Mouse (Mus musculus): ENCODE results near the gene Adm. TPM values are rescaled to one million over a fixed set of nuclear protein-coding genes. Genes with fewer than 3 reads are reported as not detected.
"Not testable (repeated sequence)": the region's sequence is repeated elsewhere in the genome, so short reads cannot be mapped to it uniquely, and the experiment has no call there.

Adm gene
- total RNA-seq, 2 experiments from 2014 or later = 9.8 to 15.5 TPM

DNA sequence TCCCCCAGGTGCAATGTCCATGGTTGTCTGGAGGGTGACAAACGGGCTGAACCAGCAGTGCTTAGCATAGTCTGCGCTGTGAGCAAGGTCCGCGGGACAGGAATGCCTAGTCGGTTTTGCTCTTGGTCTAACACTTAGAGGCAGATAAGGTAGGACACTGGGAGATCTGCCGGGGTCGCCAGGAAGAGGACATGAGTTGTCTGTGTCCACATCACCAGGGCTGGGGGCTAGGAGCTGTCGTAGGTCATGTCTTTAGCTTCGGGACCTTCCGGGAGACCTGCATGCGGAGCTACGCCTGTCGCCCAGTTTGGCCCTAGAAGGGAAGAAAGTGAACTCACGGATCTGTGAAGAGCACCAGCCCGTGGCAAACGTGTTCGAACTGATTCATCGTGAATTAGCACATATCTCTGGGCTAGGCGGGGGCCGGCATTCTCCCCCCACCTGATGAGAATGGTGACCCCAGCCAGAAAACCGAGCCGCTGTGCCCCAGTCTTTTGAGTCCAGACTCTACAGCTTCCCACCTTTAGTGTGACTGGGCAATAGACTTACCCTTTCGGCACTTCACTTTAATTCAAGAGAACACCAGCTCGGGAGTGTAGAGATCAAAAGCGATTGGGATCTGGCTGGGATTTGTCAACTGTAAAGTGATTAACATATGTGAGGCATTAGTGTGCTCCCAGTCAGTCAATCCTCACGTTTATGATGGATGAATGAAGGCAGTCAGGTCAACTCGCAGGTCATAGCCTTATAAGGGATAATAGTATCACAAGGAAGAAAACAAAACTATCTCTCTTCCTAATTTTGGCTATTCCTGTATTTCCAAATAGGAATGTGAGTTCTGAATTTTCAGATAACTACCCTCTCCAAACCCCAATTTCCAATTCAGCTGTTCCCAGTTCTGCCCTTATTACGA, 1.0 kb upstream of the Adm start:
- DNase-seq = no peak
- intact Hi-C loops (cut with DNase I) = loop anchor here (5.0 kb wide), 1 partner anchor 44 kb away; no protein-coding TSS in a partner anchor

DNA sequence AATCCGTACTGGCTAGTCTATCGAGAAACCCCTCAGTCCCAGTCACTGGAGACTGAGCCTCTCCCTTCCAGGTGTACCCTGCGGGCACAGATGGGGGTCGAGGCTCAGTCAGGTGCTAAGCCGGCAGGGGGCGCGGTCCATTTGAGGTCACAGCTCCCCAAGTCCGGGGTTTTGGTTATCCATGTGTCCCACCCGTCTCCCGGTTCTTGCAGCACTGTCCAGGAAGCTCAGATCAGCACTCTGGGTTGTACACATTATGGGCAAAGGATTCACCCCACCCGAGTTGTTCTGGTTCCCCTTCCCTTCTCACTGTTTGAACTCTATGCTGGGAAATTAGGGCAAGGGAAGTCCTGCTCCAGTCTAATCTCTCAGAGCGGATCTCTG, 370 bp upstream of the Adm start:
- intact Hi-C loops (cut with DNase I) = loop anchor here (5.0 kb wide), 1 partner anchor 45 kb away; no protein-coding TSS in a partner anchor
- peak in 1 of 2 experiments; percentile 45 for DNase-seq

DNA sequence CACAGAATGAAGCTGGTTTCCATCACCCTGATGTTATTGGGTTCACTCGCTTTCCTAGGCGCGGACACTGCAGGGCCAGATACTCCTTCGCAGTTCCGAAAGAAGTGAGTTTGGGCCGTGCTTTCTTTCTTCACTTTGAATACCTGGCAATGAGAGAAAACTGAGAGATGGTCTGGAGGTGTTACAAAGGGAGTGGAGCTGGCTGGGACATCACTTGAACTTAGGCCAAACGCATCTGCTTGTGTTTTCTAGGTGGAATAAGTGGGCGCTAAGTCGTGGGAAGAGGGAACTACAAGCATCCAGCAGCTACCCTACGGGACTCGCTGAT, 776 bp downstream of the Adm start:
- no peak for DNase-seq
- intact Hi-C loops (cut with DNase I) = loop anchor here (2.0 to 5.0 kb wide), 3 partner anchors 13 to 195 kb away; partner anchors contain the start of gene Sbf2

DNA sequence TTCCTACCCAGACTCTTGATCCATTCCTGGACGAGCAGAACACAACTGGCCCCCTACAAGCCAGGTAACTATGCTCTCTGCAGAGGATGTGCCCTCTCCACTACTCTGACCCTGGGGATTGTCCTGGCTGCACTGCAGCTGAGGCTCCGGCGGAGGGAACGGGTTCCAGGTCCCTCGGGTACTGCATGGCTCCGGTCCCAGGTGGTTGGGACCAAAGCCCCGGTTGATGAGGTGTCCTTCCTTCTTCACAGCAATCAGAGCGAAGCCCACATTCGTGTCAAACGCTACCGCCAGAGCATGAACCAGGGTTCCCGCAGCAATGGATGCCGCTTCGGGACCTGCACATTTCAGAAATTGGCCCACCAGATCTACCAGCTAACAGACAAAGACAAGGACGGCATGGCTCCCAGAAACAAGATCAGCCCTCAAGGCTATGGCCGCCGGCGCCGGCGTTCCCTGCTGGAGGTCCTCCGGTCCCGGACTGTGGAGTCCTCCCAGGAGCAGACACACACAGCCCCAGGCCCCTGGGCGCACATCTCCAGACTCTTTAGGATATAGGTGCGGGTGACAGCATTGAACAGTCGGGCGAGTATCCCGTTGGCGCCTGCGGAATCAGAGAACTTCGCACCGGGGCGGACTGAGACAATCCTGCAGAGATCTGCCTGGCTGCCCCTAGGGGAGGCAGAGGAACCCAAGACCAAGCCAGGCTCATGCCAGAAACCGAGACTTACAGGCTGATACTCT, 1.3 kb downstream of the Adm start:
- DNase-seq = peak; percentile 57 to 60
- intact Hi-C loops (cut with DNase I) = loop anchor here (2.0 to 5.0 kb wide), 3 partner anchors 14 to 196 kb away; partner anchors contain the start of gene Sbf2

DNA sequence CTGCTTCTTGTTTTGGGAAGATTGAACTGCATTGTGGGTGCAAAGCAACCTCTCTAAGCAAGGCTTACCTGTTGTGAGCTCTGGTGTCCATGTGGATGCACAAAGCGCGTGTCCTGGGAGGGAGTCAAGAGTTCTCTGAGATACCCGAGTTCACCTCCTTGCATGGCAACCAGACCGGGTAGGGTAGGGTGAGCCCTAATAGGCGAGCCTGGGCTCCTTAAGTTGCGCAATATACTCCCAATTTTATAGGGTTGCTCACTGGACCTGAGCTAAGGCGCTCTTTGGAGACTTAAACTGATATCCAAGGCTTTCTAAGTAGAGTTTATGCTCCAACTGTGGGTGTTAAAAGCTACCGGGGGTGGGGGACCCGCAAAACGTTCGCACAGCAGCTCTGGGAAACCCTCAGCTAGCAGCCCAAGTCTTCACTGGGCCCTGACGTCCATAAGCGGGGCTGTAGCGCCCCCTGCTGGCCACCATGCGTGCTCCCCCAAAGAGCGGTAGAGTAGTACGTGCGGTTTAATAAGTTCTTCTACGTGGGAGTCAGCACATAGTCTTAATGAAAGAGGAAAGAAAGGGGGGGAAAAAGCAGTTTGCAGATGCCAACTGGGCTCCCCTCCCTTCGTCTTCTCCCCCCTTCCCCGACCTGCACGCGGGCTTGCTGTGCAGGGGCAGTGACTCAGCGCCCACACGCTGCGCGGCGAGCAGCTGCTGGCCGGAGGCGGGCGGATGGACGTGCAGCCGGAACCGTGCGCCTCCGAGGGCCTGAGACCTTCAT, 2.6 kb downstream of the Adm start:
- peak; percentile 91 to 92 for DNase-seq
- intact Hi-C loops (cut with DNase I) = loop anchor here (1.0 to 5.0 kb wide), 7 partner anchors 15 to 463 kb away; partner anchors contain the start of gene Sbf2

DNA sequence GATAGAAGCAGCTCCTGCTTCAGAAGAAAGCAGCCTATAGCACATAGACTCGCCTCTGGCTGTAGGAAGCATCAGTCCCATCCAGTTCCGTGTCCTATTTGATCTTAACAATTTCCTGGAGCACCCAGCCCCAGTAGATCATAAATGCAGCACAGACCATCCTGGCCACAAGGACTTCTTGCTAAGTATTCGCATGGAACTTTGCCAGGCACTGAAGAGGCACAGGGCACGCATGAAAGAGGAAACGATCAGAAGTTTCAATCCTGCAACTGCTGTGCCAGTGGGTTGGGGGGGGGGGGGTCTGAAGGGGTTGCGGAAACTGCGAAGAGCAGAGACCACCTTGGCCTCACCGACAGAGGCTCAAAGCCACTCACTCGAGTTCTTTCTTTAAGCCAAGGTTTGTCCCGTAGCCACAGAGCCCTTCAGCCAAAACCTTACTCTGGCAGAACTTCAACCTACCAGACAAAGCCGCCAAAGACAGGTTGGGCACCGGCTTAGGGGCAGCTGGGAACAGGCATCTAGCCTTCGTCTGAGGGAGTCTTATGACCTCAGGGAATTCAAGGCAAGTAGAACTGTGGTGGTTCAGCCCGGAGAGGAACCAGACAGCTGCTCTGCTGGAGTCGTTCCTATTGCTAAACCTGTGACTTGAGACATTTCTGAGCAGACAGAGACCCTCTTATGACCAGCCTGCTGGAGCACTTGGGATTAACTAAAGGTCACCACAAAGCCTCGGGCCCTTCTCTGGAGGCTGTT, 3.9 kb downstream of the Adm start:
- peak in 1 of 2 experiments; percentile 34 for DNase-seq
- intact Hi-C loops (cut with DNase I) = loop anchor here (2.0 to 5.0 kb wide), 2 partner anchors 13 to 464 kb away; no protein-coding TSS in a partner anchor

DNA sequence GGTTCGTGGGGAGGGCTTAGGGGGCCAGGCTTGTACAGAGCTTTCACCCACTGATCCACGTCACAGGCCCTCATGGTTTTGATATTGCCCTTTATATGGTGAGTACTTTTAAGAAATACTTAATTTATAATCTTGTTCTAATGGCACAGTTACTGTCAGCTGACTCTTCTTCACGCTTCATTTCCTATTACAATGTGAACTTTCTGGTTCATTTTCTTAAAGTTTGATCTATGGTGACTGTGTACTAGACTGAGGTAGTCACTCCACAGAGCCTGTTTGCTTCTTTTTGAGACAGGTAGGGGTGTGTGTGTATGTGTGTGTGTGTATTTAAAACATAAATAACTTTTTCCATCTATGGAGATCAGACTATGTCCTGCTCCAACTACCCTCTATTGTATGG, 8.5 kb downstream of the Adm start:
- DNase-seq = no peak
- intact Hi-C loops (cut with DNase I) = no loop called here

DNA sequence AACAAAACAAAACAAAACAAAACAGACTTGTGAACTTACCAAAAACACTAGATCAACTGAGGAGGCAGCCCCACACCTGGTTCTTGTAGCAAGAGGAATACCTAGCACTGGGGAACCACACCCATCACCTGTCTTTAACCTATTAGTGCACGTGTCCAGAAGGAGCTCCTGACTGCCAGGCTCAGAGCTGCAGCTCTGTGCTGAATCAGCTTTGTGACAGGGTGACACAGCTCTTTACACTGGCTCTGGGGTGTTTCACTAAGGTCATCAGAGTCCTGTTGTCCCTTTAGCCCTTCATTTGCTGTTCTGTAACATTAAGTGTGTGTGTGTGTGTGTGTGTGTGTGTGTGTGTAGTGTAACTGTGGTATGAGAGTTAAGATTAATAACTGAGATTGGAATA, 9.1 kb downstream of the Adm start:
- DNase-seq = no peak
- intact Hi-C loops (cut with DNase I) = no loop called here

DNA sequence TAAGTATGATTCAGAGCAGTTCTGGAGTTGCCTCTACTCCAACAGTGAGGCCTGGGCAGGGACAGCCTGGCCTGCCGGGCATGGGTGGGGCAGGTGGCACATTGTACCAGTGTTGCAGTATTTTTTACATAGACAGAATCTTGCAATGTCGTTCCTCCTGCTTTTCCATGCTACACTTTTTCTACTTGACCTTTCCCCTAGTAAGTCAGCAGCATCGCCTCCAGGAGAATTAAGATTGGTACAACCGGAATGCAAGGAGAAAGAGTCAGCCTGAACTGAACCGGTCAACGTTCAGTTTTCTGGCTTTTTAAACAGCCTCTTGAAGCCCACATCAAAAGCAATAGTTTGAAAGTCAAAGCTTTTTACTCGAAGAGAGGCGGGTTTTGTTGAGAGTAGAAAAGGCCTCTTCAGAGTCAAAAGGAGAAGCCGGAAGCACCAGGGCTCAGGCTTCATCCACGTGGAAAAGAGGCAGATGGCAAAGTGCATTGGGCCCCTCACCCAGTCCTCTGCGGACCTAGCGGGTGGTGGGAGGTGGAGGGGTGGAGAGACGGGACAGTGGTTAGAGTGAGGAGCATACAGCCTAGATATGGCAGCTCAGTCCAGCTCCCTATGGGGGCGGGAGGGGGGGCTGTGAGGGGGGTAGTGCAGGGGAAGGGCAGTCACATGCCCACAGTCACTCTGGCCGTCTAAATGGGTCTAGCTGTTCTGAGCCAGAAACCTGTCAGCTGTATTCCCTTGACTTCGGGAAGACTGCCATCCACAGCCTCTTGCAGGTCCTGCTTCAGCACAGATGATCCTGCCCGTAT, 11.0 kb downstream of the Adm start:
- intact Hi-C loops (cut with DNase I) = no loop called here
- DNase-seq = peak in 1 of 2 experiments; percentile 47

DNA sequence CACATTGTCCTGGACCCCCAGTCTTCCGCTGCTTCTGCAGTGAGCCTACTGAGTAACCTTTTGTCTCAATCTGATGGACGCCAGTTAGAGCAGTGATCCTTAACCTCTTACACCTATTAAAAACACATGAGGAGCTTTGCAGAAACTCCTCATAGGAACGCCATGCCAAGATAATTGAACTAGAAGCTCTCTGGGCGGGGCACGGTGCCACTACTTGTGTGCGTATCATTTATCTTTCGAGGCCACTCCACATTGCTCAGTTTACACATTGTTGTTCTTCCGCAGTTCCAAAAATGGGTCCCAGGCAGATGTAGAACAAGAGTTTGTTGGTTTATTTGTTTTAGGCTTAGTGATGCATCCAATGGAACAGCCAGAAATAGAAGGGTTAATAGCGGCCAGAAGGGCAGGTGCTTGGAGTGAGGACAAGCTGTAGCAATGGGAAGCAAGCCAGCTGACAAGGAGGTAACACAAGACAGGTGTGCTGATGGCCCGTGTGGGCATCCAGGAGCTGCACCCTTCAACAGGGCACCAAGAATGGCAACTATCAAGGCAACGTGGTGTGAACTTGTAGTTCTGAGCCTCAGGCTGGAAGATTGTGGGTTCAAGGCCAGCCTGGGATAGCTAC, 11.9 kb downstream of the Adm start:
- DNase-seq = no peak
- intact Hi-C loops (cut with DNase I) = no loop called here

DNA sequence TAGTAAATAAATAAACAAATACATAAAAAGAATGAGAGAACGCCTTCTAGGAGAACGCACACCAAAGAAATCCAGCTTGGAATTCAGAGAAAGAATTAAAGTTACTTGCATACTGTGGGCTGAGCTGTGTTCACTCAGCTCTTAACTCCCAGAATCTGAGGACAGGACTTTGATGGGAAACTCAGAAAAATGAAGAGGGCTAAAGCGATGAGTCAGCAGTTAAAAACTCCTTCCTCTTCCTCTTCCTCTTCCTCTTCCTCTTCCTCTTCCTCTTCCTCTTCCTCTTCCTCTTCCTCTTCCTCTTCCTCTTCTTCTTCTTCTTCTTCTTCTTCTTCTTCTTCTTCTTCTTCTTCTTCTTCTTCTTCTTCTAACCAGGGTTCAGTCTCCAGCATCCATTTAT, 12.5 kb downstream of the Adm start:
- intact Hi-C loops (cut with DNase I); DNase-seq: not testable (repeated sequence)

DNA sequence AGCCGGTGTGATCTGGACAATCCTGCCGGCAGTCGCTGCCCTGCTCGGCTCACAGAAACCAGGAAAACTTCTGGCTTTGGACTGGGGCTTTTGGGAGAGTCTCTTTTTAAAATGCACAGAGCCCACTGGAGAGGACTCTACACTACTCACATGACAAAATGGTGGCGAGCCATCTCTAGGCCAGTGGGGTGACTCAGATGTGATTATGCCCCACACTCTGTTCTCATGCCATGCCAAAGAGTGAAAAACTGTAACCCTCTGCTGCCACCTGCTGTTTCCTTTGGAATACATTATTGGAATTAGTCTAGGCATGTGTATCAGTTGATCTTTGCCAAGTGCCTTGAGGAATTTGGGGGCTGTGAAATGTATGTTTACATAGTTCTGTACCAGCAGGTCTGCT, 17.9 kb downstream of the Adm start:
- DNase-seq = peak; percentile 61 to 79

DNA sequence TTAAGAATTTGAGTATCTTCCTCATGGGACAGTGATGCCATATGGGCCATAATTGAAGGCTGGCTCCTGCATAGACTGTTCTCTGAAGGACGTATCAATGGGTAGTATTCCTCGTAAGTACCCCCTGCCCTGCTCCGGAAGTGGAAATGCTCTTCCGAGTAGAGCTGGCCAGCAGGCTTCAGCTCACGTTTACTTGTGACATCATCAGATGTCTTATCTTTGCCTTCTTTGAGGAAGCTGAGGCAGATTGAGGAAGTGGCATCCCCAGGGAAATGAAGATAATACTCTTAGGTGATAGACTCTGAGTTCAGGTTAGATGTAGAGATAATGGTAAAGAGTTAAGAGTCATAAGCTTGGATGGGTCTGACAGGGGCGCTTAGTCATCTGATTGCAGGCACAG, 18.4 kb downstream of the Adm start:
- DNase-seq = no peak
- intact Hi-C loops (cut with DNase I) = loop anchor here (2.0 to 5.0 kb wide), 3 partner anchors 15 to 359 kb away; no protein-coding TSS in a partner anchor

More for the DNA sequence above, 17.9 kb downstream of the Adm start:
- intact Hi-C loops (cut with DNase I) = loop anchor here (2.0 to 5.0 kb wide), 3 partner anchors 15 to 358 kb away; no protein-coding TSS in a partner anchor

DNA sequence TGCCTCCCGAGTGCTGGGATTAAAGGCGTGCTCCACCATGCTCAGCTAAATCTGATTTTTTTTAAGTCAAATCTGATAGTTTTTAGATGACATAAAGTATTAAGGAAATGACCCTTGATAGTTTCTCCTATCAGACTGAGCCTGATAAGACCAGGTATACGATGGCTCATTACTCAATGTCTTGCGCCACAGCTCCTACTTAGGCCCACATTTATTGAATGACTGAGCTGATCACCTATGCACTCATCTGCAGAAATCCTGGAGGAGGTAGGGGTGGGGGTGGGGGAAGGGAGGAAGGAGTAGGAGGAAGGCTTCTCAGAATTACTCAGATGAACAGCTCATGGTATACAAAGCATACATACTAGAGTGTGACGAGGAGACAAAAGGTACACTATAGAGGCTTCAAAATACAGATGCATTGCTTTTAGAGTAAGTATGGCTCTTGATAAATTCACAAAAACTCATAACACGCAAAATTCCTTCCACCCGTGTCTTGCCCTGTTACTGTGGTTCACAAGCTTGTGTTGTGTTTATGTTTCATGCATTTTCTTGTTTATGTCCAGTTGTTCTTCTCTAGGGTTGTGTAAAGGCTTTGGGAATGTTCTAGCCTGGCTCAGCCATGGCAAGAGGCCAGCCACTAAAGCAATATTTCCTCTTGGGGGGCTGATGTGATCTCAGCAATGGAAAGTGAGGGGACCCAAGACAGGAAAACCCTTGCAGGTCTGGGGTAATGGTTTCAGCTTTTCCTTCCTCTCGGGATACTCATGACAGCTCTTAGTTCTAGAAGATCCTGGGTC, 19.3 kb downstream of the Adm start:
- intact Hi-C loops (cut with DNase I) = loop anchor here (5.0 kb wide), 2 partner anchors 155 to 360 kb away; no protein-coding TSS in a partner anchor
- DNase-seq = no peak

DNA sequence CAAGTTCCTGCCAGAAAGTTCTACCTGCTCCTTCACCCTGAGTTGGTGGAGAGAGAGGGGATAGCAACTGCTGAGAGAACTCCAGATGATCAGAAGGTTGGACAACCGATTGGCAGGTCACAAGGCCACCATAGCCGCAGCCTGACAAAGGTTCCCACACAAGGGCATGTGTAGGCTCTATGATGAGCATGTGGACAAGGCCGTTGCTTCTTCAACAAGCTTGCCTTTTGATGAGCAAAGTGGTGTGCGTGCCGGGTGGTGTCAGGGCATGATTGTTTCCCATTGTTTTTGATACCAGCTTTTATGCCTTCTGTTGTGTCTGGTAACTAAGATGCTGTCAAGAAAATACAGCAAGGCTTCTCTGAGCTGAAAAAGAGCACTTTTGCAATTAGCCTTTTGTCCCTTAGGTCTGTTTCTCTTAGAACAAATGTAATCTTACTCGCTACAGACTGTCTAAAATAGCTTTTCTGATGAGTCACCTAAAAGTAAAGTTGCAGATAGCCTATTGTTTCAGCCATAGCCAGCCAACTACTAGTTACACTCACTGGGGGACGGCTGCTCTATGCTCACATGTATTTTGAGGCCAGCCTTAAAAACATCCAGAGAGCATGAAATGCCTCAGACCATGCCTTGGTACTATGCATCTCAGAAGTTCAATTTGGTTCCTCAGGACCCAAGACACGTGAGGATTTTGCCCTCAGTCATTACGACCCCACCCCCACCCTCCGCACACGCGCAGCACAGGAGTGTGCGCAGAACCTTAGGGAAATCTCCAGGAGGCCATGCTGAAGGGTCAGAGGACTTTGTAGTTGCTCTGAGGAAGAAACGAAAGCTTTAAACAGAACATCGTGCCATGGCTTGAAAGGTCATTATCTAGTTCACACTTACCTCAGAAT, 20.3 kb downstream of the Adm start:
- no peak for DNase-seq

DNA sequence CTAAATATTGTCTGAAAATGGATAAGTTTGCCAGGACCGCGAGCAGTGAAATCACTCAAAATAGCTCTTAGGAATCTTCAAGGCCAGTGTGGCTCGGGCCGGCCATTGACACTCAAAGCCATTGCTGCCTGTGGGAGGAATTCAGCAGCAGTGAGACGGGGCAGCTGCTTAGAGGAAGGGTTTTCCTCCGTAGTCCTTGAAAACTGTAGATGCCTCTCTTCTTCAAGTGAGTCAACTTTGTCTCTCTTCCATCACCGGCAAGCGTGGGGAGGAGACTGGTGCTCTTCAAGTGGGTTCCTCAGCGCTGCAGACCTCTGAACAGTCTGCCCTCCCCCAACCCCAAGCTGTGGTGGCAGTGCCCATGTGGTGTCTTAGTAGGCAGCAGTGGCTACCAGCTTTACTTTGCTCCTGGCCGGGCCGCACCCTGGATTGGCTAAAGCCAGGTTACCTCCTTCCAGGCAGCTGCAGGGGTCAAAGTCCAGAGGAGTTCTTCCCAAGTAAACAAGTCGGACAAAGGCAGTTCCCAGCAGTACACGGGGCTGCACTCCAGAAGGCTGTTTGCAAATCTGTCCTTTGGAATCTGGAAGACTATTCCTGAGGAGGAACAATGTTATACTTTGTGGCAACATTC, 21.1 kb downstream of the Adm start:
- intact Hi-C loops (cut with DNase I) = loop anchor here (5.0 kb wide), 2 partner anchors 154 to 361 kb away; no protein-coding TSS in a partner anchor
- DNase-seq = peak in 1 of 2 experiments; percentile 52

More for the DNA sequence above, 20.3 kb downstream of the Adm start:
- intact Hi-C loops (cut with DNase I) = loop anchor here (5.0 kb wide), 2 partner anchors 154 to 361 kb away; no protein-coding TSS in a partner anchor

All from heart, postnatal 14 days (tissue).